Mouse (Mus musculus): ENCODE measurements at regions not wholly inside any gene's neighbourhood (a gene's known extent, or its start where the extent isn't known, plus 50 kb on each side); places are given as distances from the start of the nearest gene placed in this dataset.

- H3K9me3 ChIP-seq: no peaks in the 10 kb centered on the region
- 86% methylated on average over 5 of the region's 5 CpGs for WGBS
- no peak for DNase-seq (ENCODE audit: low spot score)
- H3K36me3 ChIP-seq: no peaks in the 10 kb centered on the region
- H3K27ac ChIP-seq: no peak overlapping the region
- no peak overlapping the region for H3K4me3 ChIP-seq
- no peaks in the 10 kb centered on the region for H3K27me3 ChIP-seq (ENCODE audit: insufficient read depth, poor library complexity, severe bottlenecking)
- H3K4me1 ChIP-seq (replicated peaks): no peaks in the 10 kb centered on the region
Observed at GRCm38 (mm10) chr13:26714056-26714455, 55.9 kb downstream of the Hdgfl1 start.

DNA sequence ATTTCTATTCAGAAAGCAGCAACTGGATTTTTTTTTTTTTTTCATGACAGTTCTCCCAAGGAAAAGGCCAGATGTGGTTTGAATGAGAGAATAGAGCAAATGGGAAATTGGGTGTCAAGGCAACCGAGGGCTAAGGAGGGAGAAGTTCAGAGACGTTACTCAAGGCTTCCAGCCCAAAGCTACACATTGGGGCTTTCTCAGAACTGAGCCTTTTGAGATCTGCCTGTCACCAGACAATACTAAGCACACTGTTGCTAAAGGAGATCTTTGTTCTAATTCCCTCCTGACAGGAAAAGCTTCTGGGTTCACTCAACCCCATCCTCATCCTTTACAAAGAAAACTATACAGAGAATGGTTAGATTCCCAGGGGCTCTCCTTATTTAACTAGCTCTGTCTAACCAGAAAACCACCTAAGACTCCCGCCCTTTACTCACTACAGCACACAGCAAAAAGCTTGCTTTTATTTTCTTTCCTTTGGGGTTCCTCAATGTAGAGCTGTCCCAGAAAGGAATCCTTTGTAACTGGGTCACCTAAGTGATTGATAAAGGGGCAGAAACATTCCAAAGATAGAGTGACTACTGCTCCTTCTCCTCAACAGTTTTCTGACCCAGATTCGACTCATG is 70.8 kb downstream of the Hdgfl1 start:
- no peak overlapping the region; the same call in 1 of the 2 replicates for H3K27ac ChIP-seq
- H3K36me3 ChIP-seq: no peaks in the 10 kb centered on the region
- H3K4me3 ChIP-seq: no peak overlapping the region
- DNase-seq (ENCODE audit: low spot score): peak; percentile 10
- no peaks in the 10 kb centered on the region for H3K9me3 ChIP-seq
- peaks cover 6% of the 10 kb centered on the region; the same call in 1 of the 2 replicates for H3K4me1 ChIP-seq (replicated peaks)
- H3K27me3 ChIP-seq (ENCODE audit: insufficient read depth, poor library complexity, severe bottlenecking): no peaks in the 10 kb centered on the region
- WGBS: 21% methylated on average over 4 of the region's 4 CpGs

- H3K36me3 ChIP-seq: no peaks in the 10 kb centered on the region
- DNase-seq (ENCODE audit: low spot score): no peak
- 74% methylated on average over 2 of the region's 2 CpGs for WGBS
- H3K4me1 ChIP-seq (replicated peaks): peaks cover 10% of the 10 kb centered on the region; the same call in 1 of the 2 replicates
- H3K9me3 ChIP-seq: no peaks in the 10 kb centered on the region
- no peaks in the 10 kb centered on the region for H3K27me3 ChIP-seq (ENCODE audit: insufficient read depth, poor library complexity, severe bottlenecking)
- H3K27ac ChIP-seq: no peak overlapping the region
- no peak overlapping the region for H3K4me3 ChIP-seq
Observed at GRCm38 (mm10) chr13:26659471-26659870, 110.5 kb downstream of the Hdgfl1 start.

DNA sequence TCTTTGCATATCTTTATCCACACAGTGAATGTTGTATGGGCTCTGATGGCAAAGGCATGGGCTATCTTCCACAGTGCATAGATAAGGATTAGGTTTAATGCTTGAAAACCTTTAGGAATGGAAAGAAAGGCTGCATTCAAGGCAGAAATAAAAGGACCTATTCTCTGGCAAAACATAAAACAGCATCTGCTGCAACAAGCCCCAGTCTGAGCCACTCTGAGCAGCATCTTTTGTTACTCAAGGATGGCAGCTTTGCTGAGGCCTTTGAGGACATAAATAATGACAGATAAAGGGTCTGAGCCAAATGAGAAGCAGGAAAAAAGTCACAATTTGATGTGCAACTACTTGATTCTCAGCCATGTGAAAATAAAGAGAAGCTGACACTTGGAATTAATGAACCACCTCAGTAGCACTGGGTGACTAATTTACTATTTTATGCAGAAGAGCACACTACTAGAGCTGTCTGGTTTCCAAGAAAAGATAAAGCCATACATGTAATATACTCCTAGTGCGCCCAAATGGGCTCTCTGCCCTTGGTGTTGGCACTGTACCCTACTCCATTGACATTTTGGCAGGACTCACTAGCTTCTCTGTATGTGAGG is 112.9 kb downstream of the Hdgfl1 start:
- Histone ChIP-seq H3K27ac (peak overlapping the region; percentile 37; the same call in 1 of the 2 replicates), H3K36me3 (no peaks in the 10 kb centered on the region), H3K27me3 (ENCODE audit: insufficient read depth, poor library complexity, severe bottlenecking) (no peaks in the 10 kb centered on the region), H3K9me3 (no peaks in the 10 kb centered on the region), H3K4me1 (replicated peaks) (peaks cover 10% of the 10 kb centered on the region; the same call in 1 of the 2 replicates), H3K4me3 (no peak overlapping the region)
- DNase-seq (ENCODE audit: low spot score): peak; percentile 12
- WGBS: 84% methylated on average over 1 of the region's 1 CpGs

All from hindbrain, embryonic 10.5 days (tissue).